Mouse (Mus musculus): Measurements from ENCODE around the gene Rnf149. TPM values are rescaled to one million over a fixed set of nuclear protein-coding genes. Genes with fewer than 3 reads are reported as not detected.

Gene Rnf149
- polyA plus RNA-seq, 1 experiment from 2014 or later: 16.0 TPM

GRCm38 (mm10) chr1:39530258-39530943 is 46.8 kb downstream of the Rnf149 start:
- Histone ChIP-seq H3K27ac (replicated peaks) (no peak overlapping the region), H3K27me3 (0 out of 2 replicates have a peak, but pooled peaks cover 4% of the 10 kb centered on the region), H3K9ac (no peak overlapping the region), H3K4me2 (no peak overlapping the region), H3K9me3 (replicated peaks) (no peaks in the 10 kb centered on the region), H3K4me3 (replicated peaks) (no peak overlapping the region), H3K36me3 (replicated peaks) (no peaks in the 10 kb centered on the region), H3K4me1 (replicated peaks) (peaks cover 10% of the 10 kb centered on the region; the same call in 1 of the 2 replicates)
- 29% methylated on average over 13 of the region's 13 CpGs for WGBS (ENCODE audit: insufficient replicate concordance)
- no peak for ATAC-seq (ENCODE audit: insufficient read depth)

DNA sequence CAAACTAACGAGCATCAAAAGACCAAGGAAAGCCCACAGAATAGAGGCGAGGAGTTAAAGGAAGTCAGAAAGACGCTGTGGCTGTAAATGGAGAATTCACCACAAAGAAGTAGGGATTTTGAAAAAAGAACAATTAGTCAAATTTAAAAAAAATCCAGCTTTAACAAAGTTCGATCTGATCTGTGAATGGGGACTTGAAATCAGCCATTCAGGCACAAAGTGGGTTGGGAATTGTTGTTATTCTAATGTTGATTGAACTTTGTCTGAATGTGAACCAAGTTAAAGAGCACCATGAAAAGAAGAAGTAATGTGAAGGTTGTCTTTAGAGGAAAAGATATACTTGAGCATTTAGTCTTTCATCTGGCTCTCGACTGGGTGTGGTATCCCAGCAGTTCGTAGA is 48.9 kb downstream of the Rnf149 start:
- Histone ChIP-seq H3K9ac (no peak overlapping the region), H3K4me1 (replicated peaks) (0 out of 2 replicates have a peak, but pooled peaks cover 3% of the 10 kb centered on the region), H3K27me3 (no peaks in the 10 kb centered on the region), H3K9me3 (replicated peaks) (no peaks in the 10 kb centered on the region), H3K4me3 (replicated peaks) (no peak overlapping the region), H3K4me2 (no peak overlapping the region), H3K27ac (replicated peaks) (no peak overlapping the region), H3K36me3 (replicated peaks) (no peaks in the 10 kb centered on the region)
- ATAC-seq (ENCODE audit: insufficient read depth): no peak
- WGBS (ENCODE audit: insufficient replicate concordance): 49% methylated on average over 6 of the region's 6 CpGs

DNA sequence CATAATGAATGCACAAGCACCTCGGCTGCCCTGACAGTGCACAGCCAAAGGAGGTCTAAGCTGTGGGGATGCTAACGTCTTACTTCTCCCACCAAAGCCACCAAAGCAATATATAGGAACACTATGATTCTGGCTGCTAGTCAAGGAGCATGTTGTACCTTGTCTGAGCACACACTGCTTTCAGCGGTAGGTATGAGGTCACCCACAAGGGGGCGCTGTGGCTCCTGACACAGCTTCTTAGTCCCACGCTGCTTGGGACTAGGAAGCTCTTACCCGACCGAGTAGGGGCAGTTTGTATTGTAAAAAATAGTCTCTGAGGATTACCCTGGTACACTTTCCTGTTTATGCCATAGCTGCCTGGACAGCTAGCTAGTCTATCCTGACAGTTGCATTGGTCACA is 49.8 kb downstream of the Rnf149 start:
- 6% methylated on average over 7 of the region's 7 CpGs for WGBS (ENCODE audit: insufficient replicate concordance)
- Histone ChIP-seq H3K36me3 (replicated peaks) (no peaks in the 10 kb centered on the region), H3K4me1 (replicated peaks) (0 out of 2 replicates have a peak, but pooled peaks cover 3% of the 10 kb centered on the region), H3K9ac (no peak overlapping the region), H3K9me3 (replicated peaks) (no peaks in the 10 kb centered on the region), H3K27ac (replicated peaks) (no peak overlapping the region), H3K27me3 (no peaks in the 10 kb centered on the region), H3K4me2 (no peak overlapping the region), H3K4me3 (replicated peaks) (no peak overlapping the region)
- no peak; the same call in 1 of the 2 replicates for ATAC-seq (ENCODE audit: insufficient read depth)

- no peak for ATAC-seq (ENCODE audit: insufficient read depth)
- 59% methylated on average over 9 of the region's 9 CpGs for WGBS (ENCODE audit: insufficient replicate concordance)
- H3K4me2 ChIP-seq: no peak overlapping the region
- H3K36me3 ChIP-seq (replicated peaks): no peaks in the 10 kb centered on the region
- no peaks in the 10 kb centered on the region for H3K9me3 ChIP-seq (replicated peaks)
- H3K27me3 ChIP-seq: no peaks in the 10 kb centered on the region
- 0 out of 2 replicates have a peak, but pooled peaks cover 3% of the 10 kb centered on the region for H3K4me1 ChIP-seq (replicated peaks)
- H3K9ac ChIP-seq: no peak overlapping the region
- no peak overlapping the region for H3K4me3 ChIP-seq (replicated peaks)
- H3K27ac ChIP-seq (replicated peaks): no peak overlapping the region
Observed at GRCm38 (mm10) chr1:39526371-39527167, 50.6 kb downstream of the Rnf149 start.

DNA sequence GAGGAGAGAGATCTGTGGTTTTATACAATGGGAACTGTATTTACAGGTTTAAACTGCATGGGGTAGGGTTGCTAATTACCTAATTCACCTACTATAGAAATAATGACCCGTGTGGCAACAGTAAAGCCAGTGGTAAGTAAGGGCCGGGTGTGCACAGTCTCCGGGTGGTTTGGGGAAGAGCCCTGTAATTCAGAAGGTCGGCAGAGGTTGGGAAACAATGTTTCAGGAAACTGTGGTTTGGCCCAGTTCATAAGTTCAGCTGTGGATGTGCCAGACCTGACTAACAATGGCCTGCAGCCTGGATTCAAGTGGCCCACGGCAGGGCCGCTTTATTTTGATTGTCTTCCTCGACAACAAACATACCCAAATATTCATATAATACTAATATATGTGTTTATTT is 51.4 kb downstream of the Rnf149 start:
- Histone ChIP-seq H3K36me3 (replicated peaks) (no peaks in the 10 kb centered on the region), H3K4me1 (replicated peaks) (0 out of 2 replicates have a peak, but pooled peaks cover 3% of the 10 kb centered on the region)

GRCm38 (mm10) chr1:39522519-39522918 is 54.7 kb downstream of the Rnf149 start:
- Histone ChIP-seq H3K36me3 (replicated peaks) (no peaks in the 10 kb centered on the region), H3K4me3 (replicated peaks) (no peak overlapping the region), H3K27ac (replicated peaks) (no peak overlapping the region), H3K9me3 (replicated peaks) (no peaks in the 10 kb centered on the region), H3K9ac (no peak overlapping the region), H3K4me2 (no peak overlapping the region), H3K4me1 (replicated peaks) (no peaks in the 10 kb centered on the region), H3K27me3 (no peaks in the 10 kb centered on the region)
- 17% methylated on average over 5 of the region's 5 CpGs for WGBS (ENCODE audit: insufficient replicate concordance)
- ATAC-seq (ENCODE audit: insufficient read depth): no peak

More for the DNA sequence above, 51.4 kb downstream of the Rnf149 start:
- Histone ChIP-seq H3K27me3 (no peaks in the 10 kb centered on the region), H3K4me3 (replicated peaks) (no peak overlapping the region), H3K4me2 (no peak overlapping the region), H3K27ac (replicated peaks) (no peak overlapping the region), H3K9me3 (replicated peaks) (no peaks in the 10 kb centered on the region), H3K9ac (no peak overlapping the region)
- no peak for ATAC-seq (ENCODE audit: insufficient read depth)
- 30% methylated on average over 7 of the region's 7 CpGs for WGBS (ENCODE audit: insufficient replicate concordance)

GRCm38 (mm10) chr1:39521326-39521725 is 55.9 kb downstream of the Rnf149 start:
- 74% methylated on average over 7 of the region's 7 CpGs for WGBS (ENCODE audit: insufficient replicate concordance)
- H3K27me3 ChIP-seq: no peaks in the 10 kb centered on the region
- H3K4me3 ChIP-seq (replicated peaks): no peak overlapping the region
- no peak overlapping the region for H3K9ac ChIP-seq
- H3K36me3 ChIP-seq (replicated peaks): no peaks in the 10 kb centered on the region
- H3K9me3 ChIP-seq (replicated peaks): no peaks in the 10 kb centered on the region
- no peak for ATAC-seq (ENCODE audit: insufficient read depth)
- H3K4me2 ChIP-seq: no peak overlapping the region
- H3K27ac ChIP-seq (replicated peaks): no peak overlapping the region
- no peaks in the 10 kb centered on the region for H3K4me1 ChIP-seq (replicated peaks)

- no peaks in the 10 kb centered on the region for H3K36me3 ChIP-seq (replicated peaks)
- H3K4me1 ChIP-seq (replicated peaks): no peaks in the 10 kb centered on the region
- H3K4me3 ChIP-seq (replicated peaks): no peak overlapping the region
- ATAC-seq (ENCODE audit: insufficient read depth): no peak
- H3K4me2 ChIP-seq: no peak overlapping the region
- H3K9ac ChIP-seq: no peak overlapping the region
- no peaks in the 10 kb centered on the region for H3K27me3 ChIP-seq
- no peak overlapping the region for H3K27ac ChIP-seq (replicated peaks)
- 76% methylated on average over 10 of the region's 10 CpGs for WGBS (ENCODE audit: insufficient replicate concordance)
- H3K9me3 ChIP-seq (replicated peaks): no peaks in the 10 kb centered on the region
Observed at GRCm38 (mm10) chr1:39515303-39515991, 61.8 kb downstream of the Rnf149 start.

GRCm38 (mm10) chr1:39512183-39512582 is 65.0 kb downstream of the Rnf149 start:
- 43% methylated on average over 1 of the region's 1 CpGs for WGBS (ENCODE audit: insufficient replicate concordance)
- H3K4me3 ChIP-seq (replicated peaks): no peak overlapping the region
- H3K36me3 ChIP-seq (replicated peaks): no peaks in the 10 kb centered on the region
- ATAC-seq (ENCODE audit: insufficient read depth): no peak
- H3K4me1 ChIP-seq (replicated peaks): no peaks in the 10 kb centered on the region
- H3K9me3 ChIP-seq (replicated peaks): no peaks in the 10 kb centered on the region
- H3K27ac ChIP-seq (replicated peaks): no peak overlapping the region
- no peaks in the 10 kb centered on the region for H3K27me3 ChIP-seq
- no peak overlapping the region for H3K9ac ChIP-seq
- H3K4me2 ChIP-seq: no peak overlapping the region

DNA sequence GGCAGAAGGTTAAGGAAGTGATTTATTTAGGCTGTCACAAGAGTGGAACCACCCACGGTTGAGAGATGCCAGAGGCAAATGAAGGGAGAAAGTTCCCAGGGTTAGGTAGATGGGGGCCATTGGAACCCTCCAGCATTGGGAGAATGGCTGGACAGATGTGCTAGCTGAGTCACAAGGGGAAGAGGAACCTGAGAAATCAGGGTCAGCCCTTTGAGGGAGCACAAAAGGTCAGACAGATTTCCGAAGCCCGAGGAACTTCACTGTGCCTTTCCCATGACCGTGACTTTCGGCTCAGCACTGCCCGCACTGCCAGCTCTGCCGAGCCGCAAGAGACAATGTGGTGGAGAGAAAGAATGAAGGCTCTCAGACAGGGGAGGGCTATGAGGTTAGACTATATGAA is 65.4 kb downstream of the Rnf149 start:
- H3K36me3 ChIP-seq (replicated peaks): no peaks in the 10 kb centered on the region
- no peak overlapping the region for H3K9ac ChIP-seq
- no peak overlapping the region for H3K27ac ChIP-seq (replicated peaks)
- ATAC-seq (ENCODE audit: insufficient read depth): no peak
- H3K4me2 ChIP-seq: no peak overlapping the region
- H3K4me3 ChIP-seq (replicated peaks): no peak overlapping the region
- H3K4me1 ChIP-seq (replicated peaks): no peaks in the 10 kb centered on the region
- H3K27me3 ChIP-seq: no peaks in the 10 kb centered on the region
- 63% methylated on average over 8 of the region's 8 CpGs for WGBS (ENCODE audit: insufficient replicate concordance)
- H3K9me3 ChIP-seq (replicated peaks): no peaks in the 10 kb centered on the region

DNA sequence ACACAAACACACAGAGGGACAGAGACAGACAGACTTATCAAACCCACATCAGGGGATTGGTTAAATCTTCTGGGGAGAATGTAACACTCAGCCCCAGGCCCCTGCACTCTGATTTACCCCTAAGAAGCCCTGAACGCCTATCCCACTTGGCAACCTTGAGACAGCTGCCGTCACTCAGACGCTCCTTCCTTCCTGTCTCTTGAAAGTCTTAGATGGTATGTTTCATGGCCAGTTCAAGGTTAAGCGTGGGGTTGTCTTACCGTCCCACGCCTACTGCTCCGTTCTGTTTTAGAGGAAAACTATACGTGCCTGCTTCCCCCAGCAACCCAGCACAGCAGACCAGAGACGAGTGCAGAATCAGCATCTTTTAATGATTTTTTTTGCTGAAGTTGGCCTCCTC is 71.6 kb downstream of the Rnf149 start:
- WGBS (ENCODE audit: insufficient replicate concordance): 48% methylated on average over 9 of the region's 9 CpGs
- H3K9ac ChIP-seq: no peak overlapping the region
- no peaks in the 10 kb centered on the region for H3K9me3 ChIP-seq (replicated peaks)
- no peak overlapping the region for H3K27ac ChIP-seq (replicated peaks)
- no peak overlapping the region for H3K4me2 ChIP-seq
- H3K4me3 ChIP-seq (replicated peaks): no peak overlapping the region
- no peaks in the 10 kb centered on the region for H3K36me3 ChIP-seq (replicated peaks)
- H3K27me3 ChIP-seq: no peaks in the 10 kb centered on the region
- 0 out of 2 replicates have a peak, but pooled peaks cover 5% of the 10 kb centered on the region for H3K4me1 ChIP-seq (replicated peaks)
- ATAC-seq (ENCODE audit: insufficient read depth): no peak

All from liver, embryonic 15.5 days (tissue).